Mouse (Mus musculus) T-cell, adult 66 days (primary cell): ENCODE data around the gene Upk1a. TPM values are rescaled to one million over a fixed set of nuclear protein-coding genes. Genes with fewer than 3 reads are reported as not detected.

ENCODE experiments used
- total RNA-seq, 2 experiments: library from RNA; stranded (reverse); gene quantifications; 3 replicates in 1 of 2; 4 replicates in 1 of 2; pipeline ENCODE4 v1.2.4; 2023

Upk1a gene
- total RNA-seq: 1 to 10 TPM in 1 of 2 experiments, under 1 TPM in 1; 0.79 to 1.1 TPM

DNA sequence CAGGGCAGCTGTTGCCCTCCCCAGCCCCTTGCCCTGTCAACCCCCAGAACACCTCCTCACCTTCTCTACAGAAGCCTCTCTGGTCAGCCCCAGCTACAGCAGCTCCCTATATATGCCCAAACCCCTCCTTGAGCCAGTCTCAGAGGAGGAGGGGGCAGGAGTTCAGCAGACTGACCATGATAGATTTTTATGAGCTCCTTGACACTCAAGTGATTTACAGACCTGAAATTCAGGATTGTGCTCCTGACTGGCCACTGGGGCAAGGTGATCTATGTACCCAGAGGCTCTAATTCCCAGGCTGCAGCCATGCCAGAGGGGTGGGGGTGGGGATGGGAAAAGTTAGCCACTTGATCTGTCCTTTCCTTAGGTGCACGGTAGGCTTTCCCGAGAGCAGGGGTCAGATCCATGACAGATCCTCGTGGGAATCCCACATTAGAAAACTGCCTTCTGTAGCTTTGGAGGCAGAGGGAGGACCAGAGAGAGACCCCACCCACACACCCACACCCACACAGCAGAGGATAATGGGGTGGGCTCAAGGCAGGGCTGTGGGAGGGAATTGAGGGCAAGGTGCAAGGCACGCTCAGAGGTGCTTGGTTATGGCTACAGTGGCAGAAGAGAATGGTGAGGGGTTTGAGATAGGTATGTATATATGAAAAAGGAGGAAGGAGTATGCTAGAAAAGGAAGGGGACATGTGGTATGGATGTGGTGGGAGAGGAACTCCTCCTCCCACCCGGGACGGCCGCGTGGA is at the start of gene Upk1a:
Gene Upk1a (minus strand): TSS at position 194 of the 749 bp plus-strand sequence.

DNA sequence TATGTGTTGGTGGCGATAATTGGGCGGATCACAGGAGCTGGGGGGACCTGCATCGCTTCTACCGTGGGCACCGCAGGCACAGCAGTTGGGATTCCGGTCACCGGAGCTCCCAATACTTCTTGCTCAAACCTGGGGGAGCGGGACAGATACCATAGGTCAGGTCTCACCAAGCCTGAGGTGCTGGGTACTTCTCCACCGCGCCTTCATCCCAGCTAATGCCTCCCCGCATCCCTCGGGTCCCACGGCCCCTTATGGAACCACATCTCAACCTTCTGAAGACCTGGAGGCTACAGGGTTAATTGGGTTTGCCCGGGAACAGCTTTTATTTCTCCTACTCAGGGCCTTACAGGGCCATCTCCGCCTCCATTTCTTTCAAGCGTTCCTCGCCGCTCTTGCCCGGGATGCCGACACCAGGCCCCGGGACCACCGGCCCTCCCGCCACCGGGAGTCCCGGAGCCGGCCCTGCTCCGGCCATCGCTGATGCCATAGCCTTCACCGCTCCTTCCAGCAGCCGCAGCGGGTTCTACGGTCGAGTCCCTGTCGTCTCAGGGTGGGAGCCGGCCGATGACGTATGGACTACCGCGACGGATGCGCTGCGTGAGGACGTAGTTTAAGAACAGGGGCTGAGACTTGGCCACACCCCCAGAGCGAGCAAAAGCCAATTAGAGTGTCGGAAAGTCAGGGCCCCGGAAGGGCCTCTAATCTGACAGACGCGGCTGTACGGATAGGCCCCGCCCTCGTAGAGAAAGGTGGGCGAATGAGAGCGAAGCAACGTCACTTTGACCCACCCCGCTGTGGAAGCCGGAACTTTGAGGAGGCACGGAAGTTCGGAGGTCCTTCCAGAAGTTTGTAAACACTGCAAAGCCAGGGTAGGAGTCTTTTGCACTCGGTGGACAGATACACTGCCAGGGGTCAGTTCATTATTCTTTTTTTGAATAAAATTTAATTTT is 37.2 kb upstream of the Upk1a start, which contains the start of gene Rbm42:
Gene Rbm42 (minus strand): TSS at position 727 of the 950 bp plus-strand sequence.

GRCm38 (mm10) chr7:30635752-30636151 is 23.1 kb upstream of the Upk1a start, which contains the start of gene Etv2:
Etv2 (minus strand) TSS chr7:30635852.

DNA sequence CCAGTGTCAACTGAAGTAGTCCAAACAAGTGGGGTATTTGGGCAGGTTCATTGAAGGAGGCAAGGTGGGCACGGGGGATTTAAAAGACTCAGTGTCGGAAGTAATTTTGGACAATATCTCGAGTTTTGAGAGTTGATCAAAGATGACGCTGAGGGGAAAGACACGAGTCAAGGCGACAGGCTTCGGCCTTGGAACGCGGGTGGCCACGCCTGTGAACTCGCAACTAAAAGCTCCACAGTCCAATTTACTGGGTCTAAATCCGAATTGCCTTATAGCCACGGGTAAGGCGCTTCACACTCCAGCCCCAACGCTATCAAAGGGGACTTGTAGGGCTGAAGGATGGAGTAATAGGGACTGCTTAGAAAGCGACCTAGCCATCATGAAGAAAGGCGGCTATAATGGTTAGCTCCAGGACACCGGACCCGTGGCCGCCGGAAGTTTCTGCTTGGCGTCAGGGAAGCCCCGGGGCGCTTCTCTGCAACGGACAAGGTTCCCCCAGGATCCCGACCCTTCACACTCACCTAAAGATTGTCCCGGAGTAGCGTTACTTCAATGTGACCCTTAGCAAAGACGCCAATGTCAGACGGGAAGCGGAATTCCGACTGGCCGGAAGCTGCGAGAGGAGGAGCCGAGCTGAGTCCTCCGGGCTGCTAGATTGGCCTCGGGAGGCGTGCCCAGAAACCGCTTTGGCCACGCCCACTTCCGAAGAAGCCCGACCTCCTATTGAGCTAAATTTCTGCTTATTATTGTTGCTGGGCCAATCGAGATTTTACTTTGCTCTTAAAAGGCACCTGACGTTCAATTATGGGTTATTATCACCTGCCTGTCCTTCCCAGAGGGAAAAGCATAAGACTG is 13.1 kb upstream of the Upk1a start, which contains the start of gene Cox6b1:
Gene Cox6b1 (minus strand): TSS at position 622 of the 855 bp plus-strand sequence.

GRCm38 (mm10) chr7:30598786-30599185 is 13.9 kb downstream of the Upk1a start, which contains the start of gene Zbtb32:
Zbtb32 (minus strand) TSS chr7:30598909.

DNA sequence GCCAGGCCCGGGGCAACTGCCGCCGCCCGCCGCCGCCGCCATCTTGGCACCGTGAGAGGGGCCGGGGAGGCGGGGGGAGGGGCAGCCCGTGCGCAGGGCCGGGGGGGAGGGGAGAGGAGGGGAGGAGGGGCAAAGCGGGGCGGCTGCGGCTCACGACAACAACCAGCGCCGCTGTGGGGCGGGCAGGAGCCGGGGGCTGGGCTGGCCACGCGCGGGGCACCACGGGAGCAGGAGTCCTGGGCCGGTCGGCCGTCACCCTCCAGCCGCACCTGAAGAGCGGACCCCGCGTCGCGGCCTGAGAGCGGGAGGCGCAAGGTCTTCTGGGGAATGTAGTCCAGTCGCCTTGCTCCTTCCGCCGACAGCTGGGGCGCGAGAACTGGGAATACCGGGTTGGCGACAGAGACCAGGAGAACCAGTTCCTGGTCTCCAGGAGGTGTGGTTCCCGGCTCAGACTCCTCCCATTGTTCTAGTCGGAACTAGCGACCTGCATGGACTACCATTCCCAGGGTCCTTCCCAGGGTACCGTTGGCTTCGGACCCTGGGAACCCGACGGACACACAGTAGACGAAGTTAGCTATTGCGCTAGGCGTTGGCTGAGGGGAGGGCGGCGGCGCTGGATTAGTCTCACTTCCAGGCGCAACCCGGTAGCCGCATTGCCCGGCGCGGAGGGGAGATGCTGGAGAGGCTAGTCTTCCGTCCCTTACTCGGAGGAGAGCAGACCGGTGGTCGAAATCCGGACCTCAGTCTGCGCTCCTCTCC is 23.8 kb downstream of the Upk1a start, which contains the start of gene Kmt2b:
Gene Kmt2b (minus strand): TSS at position 51 of the 759 bp plus-strand sequence.

GRCm38 (mm10) chr7:30564970-30565571 is 47.6 kb downstream of the Upk1a start, which contains the start of gene Igflr1:
Igflr1 (plus strand) TSS chr7:30565427.

DNA sequence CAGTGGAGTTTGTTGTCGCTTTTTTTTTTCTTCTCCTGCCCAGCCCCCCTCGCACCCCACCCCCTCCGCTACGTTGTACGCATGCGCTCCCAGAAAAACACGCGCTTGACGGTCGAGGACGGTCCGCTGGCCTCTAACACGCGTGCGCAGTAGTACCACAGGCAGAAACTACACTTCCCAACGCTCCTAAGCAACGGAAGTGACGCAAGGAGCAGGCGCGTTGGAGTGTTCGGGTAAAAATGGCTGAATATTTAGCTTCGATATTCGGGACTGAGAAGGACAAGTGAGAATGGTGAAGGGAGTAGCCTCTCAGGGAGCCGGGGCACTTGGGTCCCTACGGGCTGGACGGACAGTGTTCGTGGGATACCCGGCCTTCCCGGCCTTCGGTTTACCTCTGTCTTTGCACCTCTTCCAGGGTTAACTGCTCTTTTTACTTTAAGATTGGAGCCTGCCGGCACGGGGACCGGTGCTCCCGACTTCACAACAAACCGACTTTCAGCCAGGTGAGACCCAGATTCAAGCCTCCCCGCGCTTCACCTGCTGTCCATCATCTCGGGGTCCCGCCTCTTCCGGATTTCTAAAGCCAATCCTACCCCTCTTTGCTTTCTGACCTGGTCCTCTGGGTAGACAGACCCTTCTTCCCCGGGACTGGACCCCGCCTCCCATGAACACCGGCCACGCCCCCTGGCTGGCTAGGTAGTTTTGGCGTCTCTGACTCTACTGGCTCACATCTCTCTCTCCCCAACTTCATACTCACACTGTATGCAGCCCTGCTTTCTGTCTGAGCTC is 49.3 kb downstream of the Upk1a start, which contains the start of the genes U2af1l4, Gm49396 and Psenen:
Gene U2af1l4 (plus strand): TSS at position 185 of the 789 bp plus-strand sequence.
Gene Gm49396 (plus strand): TSS at position 228 of the 789 bp plus-strand sequence.
Gene Psenen (minus strand): TSS at position 511 of the 789 bp plus-strand sequence.

DNA sequence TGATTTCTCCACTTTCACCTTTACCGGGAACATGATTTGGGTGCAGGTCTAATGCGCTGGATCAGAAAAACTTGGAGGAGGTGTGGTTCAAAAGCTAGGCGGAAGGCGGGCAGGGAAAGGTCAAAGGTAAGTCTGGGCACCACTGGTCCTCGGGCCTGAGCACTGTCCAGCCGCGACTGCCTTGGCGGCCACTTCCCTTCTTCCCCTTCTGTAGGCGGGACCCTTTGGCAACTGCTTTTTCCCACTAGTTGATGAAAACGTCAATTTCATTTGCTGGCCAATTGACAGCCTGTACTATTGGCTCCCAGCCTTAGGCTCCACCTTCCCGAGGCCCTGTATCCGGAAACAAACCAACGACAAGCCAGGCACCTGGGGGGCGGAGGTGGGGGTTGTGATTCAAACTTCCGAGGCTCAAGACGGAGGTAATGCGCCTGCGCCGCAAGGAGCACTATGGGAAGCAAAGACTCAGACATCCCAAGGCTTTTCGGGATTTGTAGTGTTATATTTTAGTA is 53.1 kb downstream of the Upk1a start, which contains the start of gene Lin37:
Gene Lin37 (minus strand): TSS at position 396 of the 512 bp plus-strand sequence.

Other genes with a start within 250 kb of the Upk1a start
- gene Tyrobp, start 199.1 kb downstream of the Upk1a start, total RNA-seq: 10 to 100 TPM; 10.7 to 27.3 TPM
- 100 to 1,000 TPM; 185 to 201 TPM for gene Hcst, start 193.0 kb downstream of the Upk1a start, total RNA-seq
- 10 to 100 TPM; 40.1 to 45.7 TPM for gene Nfkbid, start 191.1 kb downstream of the Upk1a start, total RNA-seq
- 1 to 10 TPM; 3.8 to 4.3 TPM for gene Aplp1, start 167.3 kb downstream of the Upk1a start, total RNA-seq
- gene Kirrel2, start 155.2 kb downstream of the Upk1a start, total RNA-seq: not detected
- not detected for gene Nphs1, start 154.5 kb downstream of the Upk1a start, total RNA-seq
- not detected for gene Prodh2, start 119.2 kb downstream of the Upk1a start, total RNA-seq
- 1 to 10 TPM; 3.3 to 6.3 TPM for gene Arhgap33, start 77.8 kb downstream of the Upk1a start, total RNA-seq
- 1 to 10 TPM; 2.0 to 2.3 TPM for gene Hspb6, start 60.7 kb downstream of the Upk1a start, total RNA-seq
- 10 to 100 TPM; 15.1 to 19.7 TPM for gene Proser3, start 60.5 kb downstream of the Upk1a start, total RNA-seq
- 10 to 100 TPM; 38.3 to 46.3 TPM for gene Lin37, start 53.0 kb downstream of the Upk1a start, total RNA-seq
- gene U2af1l4, start 49.5 kb downstream of the Upk1a start, total RNA-seq: 10 to 100 TPM; 74.3 to 75.7 TPM
- 10 to 100 TPM; 24.2 to 32.0 TPM for gene Gm49396, start 49.5 kb downstream of the Upk1a start, total RNA-seq
- 100 to 1,000 TPM; 127 to 151 TPM for gene Psenen, start 49.2 kb downstream of the Upk1a start, total RNA-seq
- gene Igflr1, start 47.4 kb downstream of the Upk1a start, total RNA-seq: 10 to 100 TPM; 44.6 to 51.3 TPM
- gene Kmt2b, start 24.1 kb downstream of the Upk1a start, total RNA-seq: 100 to 1,000 TPM; 136 to 141 TPM
- 1 to 10 TPM; 3.0 to 3.5 TPM for gene Zbtb32, start 13.9 kb downstream of the Upk1a start, total RNA-seq
- gene Cox6b1, start 13.3 kb upstream of the Upk1a start, total RNA-seq: 100 to 1,000 TPM; 198 to 235 TPM
- gene Etv2, start 23.0 kb upstream of the Upk1a start, total RNA-seq: not detected
- gene Rbm42, start 37.5 kb upstream of the Upk1a start, total RNA-seq: 100 to 1,000 TPM; 103 to 113 TPM
- 10 to 100 TPM; 30.2 to 32.6 TPM for gene Haus5, start 52.1 kb upstream of the Upk1a start, total RNA-seq
- not detected for gene Pmis2, start 58.8 kb upstream of the Upk1a start, total RNA-seq
- gene 2200002J24Rik, start 86.1 kb upstream of the Upk1a start, total RNA-seq: not detected
- gene Atp4a, start 99.4 kb upstream of the Upk1a start, total RNA-seq: not detected
- 10 to 100 TPM; 45.0 to 50.3 TPM for gene Tmem147, start 116.7 kb upstream of the Upk1a start, total RNA-seq
- gene Gapdhs, start 130.8 kb upstream of the Upk1a start, total RNA-seq: not detected
- 1 to 10 TPM; 6.1 to 7.8 TPM for gene Sbsn, start 138.6 kb upstream of the Upk1a start, total RNA-seq
- gene Dmkn, start 150.9 kb upstream of the Upk1a start, total RNA-seq: not detected
- gene Krtdap, start 175.0 kb upstream of the Upk1a start, total RNA-seq: not detected
- 1 to 10 TPM in 1 of 2 experiments, under 1 TPM in 1; 0.62 to 2.0 TPM for gene Ffar2, start 210.9 kb upstream of the Upk1a start, total RNA-seq
- gene Ffar3, start 243.3 kb upstream of the Upk1a start, total RNA-seq: not detected
- under 1 TPM in 1 of 2 experiments, not detected in 1; 0.35 TPM for gene Ffar1, start 248.7 kb upstream of the Upk1a start, total RNA-seq